Mouse (Mus musculus) limb, embryonic 15.5 days (tissue): ENCODE data around the gene St6gal1. TPM values are rescaled to one million over a fixed set of nuclear protein-coding genes. Genes with fewer than 3 reads are reported as not detected.
A peak's percentile ranks its signal among the peaks of the same experiment; 100 is the strongest.

Experiments
- ATAC-seq: fragments of 200-750 bp; cut with Nextera tagmentation; 2 replicates; pipeline ENCODE4 v1.8.0; 2017; ENCODE audit warnings: low read depth, moderate TSS enrichment; ENCODE audit not compliant: insufficient number of reproducible peaks, low FRiP score, low TSS enrichment
- H3K27ac ChIP-seq: fragments of 300-500 bp; sonication (generic); 2 replicates; pipeline ENCODE4 v1.5.1; 2015; ENCODE audit warnings: moderate library complexity, mild to moderate bottlenecking, inconsistent platforms
- H3K27me3 ChIP-seq: fragments of 300-500 bp; sonication (generic); 2 replicates; pipeline ENCODE4 v1.6.1; 2015; ENCODE audit warnings: inconsistent platforms
- H3K36me3 ChIP-seq: fragments of 300-500 bp; sonication (generic); 2 replicates; pipeline ENCODE4 v1.6.1; 2015; ENCODE audit warnings: inconsistent platforms
- H3K4me1 ChIP-seq: fragments of 300-500 bp; sonication (generic); 2 replicates; pipeline ENCODE4 v1.6.1; 2015; ENCODE audit warnings: inconsistent platforms
- H3K4me2 ChIP-seq: fragments of 300-500 bp; sonication (generic); 2 replicates; pipeline ENCODE4 v1.6.1; 2015; ENCODE audit warnings: mild to moderate bottlenecking, inconsistent platforms
- H3K4me3 ChIP-seq: fragments of 300-500 bp; sonication (generic); 2 replicates; pipeline ENCODE4 v1.5.1; 2015; ENCODE audit warnings: mild to moderate bottlenecking, inconsistent platforms
- H3K9ac ChIP-seq: fragments of 300-500 bp; sonication (generic); 2 replicates; pipeline ENCODE4 v1.6.1; 2015; ENCODE audit warnings: inconsistent platforms
- H3K9me3 ChIP-seq: fragments of 300-500 bp; sonication (generic); 2 replicates; pipeline ENCODE4 v1.6.1; 2016; ENCODE audit warnings: inconsistent platforms
- WGBS: fragments of 180-500 bp; shearing (Covaris S2); methylation state at CpG from one replicate; pipeline ENCODE4 v1.1.7; 2015; 5-methylcytosine and 5-hydroxymethylcytosine counted together
- polyA plus RNA-seq: library from polyadenylated mRNA; unstranded; fragments of >200 nt; fragmentation: Nextera tagmentation; extraction: Ambion mirVana; gene quantifications from 2 replicates; pipeline ENCODE4 v1.2.1, GENCODE M21; 2015

Gene St6gal1
- polyA plus RNA-seq, 1 experiment from 2014 or later, result 13.6 TPM

GRCm38 (mm10) chr16:23239583-23239982 is 15.0 kb downstream of the St6gal1 start:
- H3K4me3 ChIP-seq, result no peak overlapping the region
- no peaks in the 10 kb centered on the region for H3K9me3 ChIP-seq
- no peaks in the 10 kb centered on the region for H3K36me3 ChIP-seq
- H3K27me3 ChIP-seq, result no peaks in the 10 kb centered on the region
- no peak overlapping the region for H3K9ac ChIP-seq
- H3K4me2 ChIP-seq, result no peak overlapping the region
- H3K27ac ChIP-seq, result peak overlapping the region; percentile 30; the same call in 1 of the 2 replicates
- H3K4me1 ChIP-seq, result peaks cover 29% of the 10 kb centered on the region
- no peak for ATAC-seq
- 56% methylated on average over 6 of the region's 6 CpGs for WGBS

GRCm38 (mm10) chr16:23240049-23240949 is 15.8 kb downstream of the St6gal1 start:
- 34% methylated on average over 13 of the region's 13 CpGs for WGBS
- Histone ChIP-seq H3K4me3 (no peak overlapping the region), H3K4me1 (peaks cover 29% of the 10 kb centered on the region), H3K27me3 (no peaks in the 10 kb centered on the region), H3K36me3 (no peaks in the 10 kb centered on the region), H3K9ac (no peak overlapping the region), H3K27ac (peak overlapping the region; percentile 30), H3K9me3 (no peaks in the 10 kb centered on the region), H3K4me2 (0 out of 2 replicates have a peak overlapping the region, but pooled peaks have one; percentile 7)
- ATAC-seq, result peak; percentile 74

- Histone ChIP-seq H3K27ac (peak overlapping the region; percentile 30; the same call in 1 of the 2 replicates), H3K27me3 (no peaks in the 10 kb centered on the region), H3K36me3 (no peaks in the 10 kb centered on the region), H3K4me1 (peaks cover 29% of the 10 kb centered on the region), H3K9ac (no peak overlapping the region), H3K4me3 (no peak overlapping the region), H3K9me3 (no peaks in the 10 kb centered on the region), H3K4me2 (no peak overlapping the region)
- no peak for ATAC-seq
- 33% methylated on average over 5 of the region's 5 CpGs for WGBS
Measured at GRCm38 (mm10) chr16:23240950-23241259, 16.4 kb downstream of the St6gal1 start.

- Histone ChIP-seq H3K4me2 (no peak overlapping the region), H3K9me3 (no peaks in the 10 kb centered on the region), H3K27ac (no peak overlapping the region), H3K4me1 (peaks cover 19% of the 10 kb centered on the region), H3K27me3 (no peaks in the 10 kb centered on the region), H3K9ac (no peak overlapping the region), H3K4me3 (no peak overlapping the region), H3K36me3 (no peaks in the 10 kb centered on the region)
- ATAC-seq, result no peak
- 81% methylated on average over 5 of the region's 5 CpGs for WGBS
Measured at GRCm38 (mm10) chr16:23243726-23244425, 19.3 kb downstream of the St6gal1 start.

- Histone ChIP-seq H3K4me3 (no peak overlapping the region), H3K27me3 (no peaks in the 10 kb centered on the region), H3K27ac (no peak overlapping the region), H3K9me3 (no peaks in the 10 kb centered on the region), H3K4me1 (peaks cover 18% of the 10 kb centered on the region), H3K9ac (no peak overlapping the region), H3K4me2 (no peak overlapping the region), H3K36me3 (no peaks in the 10 kb centered on the region)
- 89% methylated on average over 7 of the region's 7 CpGs for WGBS
- ATAC-seq, result no peak
Measured at GRCm38 (mm10) chr16:23244486-23244885, 19.9 kb downstream of the St6gal1 start.

- Histone ChIP-seq H3K27ac (no peak overlapping the region), H3K4me2 (no peak overlapping the region), H3K9ac (no peak overlapping the region), H3K27me3 (no peaks in the 10 kb centered on the region), H3K36me3 (no peaks in the 10 kb centered on the region), H3K4me1 (peaks cover 22% of the 10 kb centered on the region), H3K4me3 (no peak overlapping the region), H3K9me3 (no peaks in the 10 kb centered on the region)
- WGBS, result 77% methylated on average over 4 of the region's 4 CpGs
- no peak for ATAC-seq
Measured at GRCm38 (mm10) chr16:23249285-23249684, 24.7 kb downstream of the St6gal1 start.

GRCm38 (mm10) chr16:23249762-23250161 is 25.2 kb downstream of the St6gal1 start:
- no peak overlapping the region for H3K4me3 ChIP-seq
- ATAC-seq, result no peak
- WGBS, result 79% methylated on average over 6 of the region's 6 CpGs
- H3K9me3 ChIP-seq, result no peaks in the 10 kb centered on the region
- H3K27me3 ChIP-seq, result no peaks in the 10 kb centered on the region
- H3K9ac ChIP-seq, result no peak overlapping the region
- no peak overlapping the region for H3K27ac ChIP-seq
- no peak overlapping the region for H3K4me2 ChIP-seq
- peaks cover 26% of the 10 kb centered on the region for H3K4me1 ChIP-seq
- no peaks in the 10 kb centered on the region for H3K36me3 ChIP-seq

GRCm38 (mm10) chr16:23250556-23251444 is 26.3 kb downstream of the St6gal1 start:
- no peak for ATAC-seq
- H3K9ac ChIP-seq, result no peak overlapping the region
- no peak overlapping the region for H3K4me3 ChIP-seq
- H3K27ac ChIP-seq, result 0 out of 2 replicates have a peak overlapping the region, but pooled peaks have one; percentile 3
- H3K36me3 ChIP-seq, result no peaks in the 10 kb centered on the region
- H3K27me3 ChIP-seq, result no peaks in the 10 kb centered on the region
- 42% methylated on average over 15 of the region's 15 CpGs for WGBS
- H3K4me1 ChIP-seq, result peaks cover 28% of the 10 kb centered on the region
- no peak overlapping the region for H3K4me2 ChIP-seq
- no peaks in the 10 kb centered on the region for H3K9me3 ChIP-seq

GRCm38 (mm10) chr16:23251445-23251773 is 26.9 kb downstream of the St6gal1 start:
- no peak overlapping the region for H3K4me2 ChIP-seq
- 75% methylated on average over 2 of the region's 2 CpGs for WGBS
- H3K9me3 ChIP-seq, result no peaks in the 10 kb centered on the region
- no peaks in the 10 kb centered on the region for H3K27me3 ChIP-seq
- no peak for ATAC-seq
- H3K4me3 ChIP-seq, result no peak overlapping the region
- H3K9ac ChIP-seq, result no peak overlapping the region
- H3K36me3 ChIP-seq, result no peaks in the 10 kb centered on the region
- peaks cover 28% of the 10 kb centered on the region for H3K4me1 ChIP-seq
- no peak overlapping the region for H3K27ac ChIP-seq

- Histone ChIP-seq H3K4me1 (peaks cover 34% of the 10 kb centered on the region), H3K9me3 (no peaks in the 10 kb centered on the region), H3K9ac (no peak overlapping the region), H3K27me3 (no peaks in the 10 kb centered on the region), H3K36me3 (no peaks in the 10 kb centered on the region), H3K4me3 (no peak overlapping the region), H3K27ac (peak overlapping the region; percentile 65), H3K4me2 (no peak overlapping the region)
- 37% methylated on average over 6 of the region's 6 CpGs for WGBS
- no peak for ATAC-seq
Measured at GRCm38 (mm10) chr16:23253620-23254019, 29.1 kb downstream of the St6gal1 start.

GRCm38 (mm10) chr16:23254062-23254461 is 29.5 kb downstream of the St6gal1 start:
- Histone ChIP-seq H3K4me3 (no peak overlapping the region), H3K36me3 (no peaks in the 10 kb centered on the region), H3K4me2 (no peak overlapping the region), H3K27me3 (no peaks in the 10 kb centered on the region), H3K9ac (no peak overlapping the region), H3K27ac (no peak overlapping the region), H3K9me3 (no peaks in the 10 kb centered on the region), H3K4me1 (peaks cover 39% of the 10 kb centered on the region)
- WGBS, result 23% methylated on average over 1 of the region's 1 CpGs
- no peak for ATAC-seq
